Mouse (Mus musculus) stomach, postnatal 0 days (tissue): ENCODE measurements at regions not wholly inside any gene's neighbourhood (a gene's known extent, or its start where the extent isn't known, plus 50 kb on each side); places are given as distances from the start of the nearest gene placed in this dataset.
A peak's percentile ranks its signal among the peaks of the same experiment; 100 is the strongest.

Experiments
- ATAC-seq: fragments of 200-750 bp; cut with Nextera tagmentation; 2 replicates; pipeline ENCODE4 v1.8.0; 2017; ENCODE audit not compliant: low FRiP score, low TSS enrichment
- DNase-seq: peaks from one replicate; pipeline ENCODE4 v3.0.0-alpha.2; 2016; ENCODE audit warnings: low spot score
- H3K27ac ChIP-seq: fragments of 300-500 bp; sonication (generic); replicated peaks from 2 replicates; pipeline ENCODE4 v1.5.1; 2014; ENCODE audit warnings: mild to moderate bottlenecking, control low read depth
- H3K27me3 ChIP-seq: fragments of 300-500 bp; sonication (generic); 2 replicates; pipeline ENCODE4 v1.6.1; 2014; ENCODE audit warnings: low read length; ENCODE audit not compliant: control insufficient read depth, insufficient read depth
- H3K36me3 ChIP-seq: fragments of 300-500 bp; sonication (generic); 2 replicates; pipeline ENCODE4 v1.6.1; 2014; ENCODE audit warnings: low read length, mixed read lengths; ENCODE audit not compliant: control insufficient read depth, insufficient read depth
- H3K4me1 ChIP-seq: fragments of 300-500 bp; sonication (generic); replicated peaks from 2 replicates; pipeline ENCODE4 v1.6.1; 2014; ENCODE audit warnings: antibody characterized with exemption; ENCODE audit not compliant: control insufficient read depth, insufficient read depth
- H3K4me2 ChIP-seq: fragments of 300-500 bp; sonication (generic); replicated peaks from 2 replicates; pipeline ENCODE4 v1.6.1; 2014; ENCODE audit warnings: low read depth, mild to moderate bottlenecking, control low read depth, moderate library complexity
- H3K4me3 ChIP-seq: fragments of 300-500 bp; sonication (generic); 2 replicates; pipeline ENCODE4 v1.5.1; 2014; ENCODE audit warnings: low read depth, low read length, control low read depth
- H3K9ac ChIP-seq: fragments of 300-500 bp; sonication (generic); 2 replicates; pipeline ENCODE4 v1.6.1; 2014; ENCODE audit warnings: mild to moderate bottlenecking, low read length, control low read depth, mixed read lengths
- H3K9me3 ChIP-seq: fragments of 300-500 bp; sonication (generic); 2 replicates; pipeline ENCODE4 v1.6.1; 2016; ENCODE audit warnings: low read length; ENCODE audit not compliant: control insufficient read depth
- CTCF ChIP-seq: IDR thresholded peaks from 2 replicates; pipeline ENCODE4 v1.5.1; 2016; ENCODE audit warnings: antibody characterized with exemption, low read depth, mild to moderate bottlenecking, moderate library complexity
- EP300 ChIP-seq: optimal IDR thresholded peaks from 2 replicates; pipeline ENCODE3; 2016; ENCODE audit warnings: antibody characterized with exemption
- WGBS: fragments of 180-500 bp; shearing (Covaris S2); extraction: QIAGEN DNeasy Blood & Tissue Kit; methylation state at CpG from one replicate; pipeline ENCODE4 v1.1.7; 2014; 5-methylcytosine and 5-hydroxymethylcytosine counted together

- no peak overlapping the region for H3K9ac ChIP-seq
Observed at GRCm38 (mm10) chr13:117334125-117334524, 113.2 kb upstream of the Gm17509 start.

GRCm38 (mm10) chr13:117334539-117334938 is 113.7 kb upstream of the Gm17509 start:
- Histone ChIP-seq H3K27me3 (no peaks in the 10 kb centered on the region), H3K4me3 (no peak overlapping the region), H3K9me3 (no peaks in the 10 kb centered on the region), H3K4me1 (no peaks in the 10 kb centered on the region), H3K27ac (no peak overlapping the region), H3K36me3 (no peaks in the 10 kb centered on the region), H3K9ac (no peak overlapping the region), H3K4me2 (no peak overlapping the region)
- ATAC-seq = no peak
- DNase-seq = no peak
- TF ChIP-seq EP300 (no peak), CTCF (no peak)
- 83% methylated on average over 5 of the region's 5 CpGs for WGBS

More at GRCm38 (mm10) chr13:117334125-117334524, 113.2 kb upstream of the Gm17509 start:
- TF ChIP-seq EP300 (no peak), CTCF (peak; percentile 76)
- Histone ChIP-seq H3K4me3 (no peak overlapping the region), H3K9me3 (no peaks in the 10 kb centered on the region), H3K4me2 (no peak overlapping the region), H3K36me3 (no peaks in the 10 kb centered on the region), H3K27ac (no peak overlapping the region), H3K27me3 (no peaks in the 10 kb centered on the region), H3K4me1 (no peaks in the 10 kb centered on the region)
- whole genome bisulfite sequencing = 15% methylated on average over 1 of the region's 1 CpGs
- DNase-seq = no peak
- no peak for ATAC-seq

- WGBS = 51% methylated on average over 4 of the region's 4 CpGs
- H3K36me3 ChIP-seq = no peaks in the 10 kb centered on the region
- no peak for ATAC-seq
- H3K4me1 ChIP-seq = no peaks in the 10 kb centered on the region
- no peak overlapping the region for H3K27ac ChIP-seq
- DNase-seq = no peak
- no peak overlapping the region for H3K4me2 ChIP-seq
- no peak for TF ChIP-seq CTCF
- no peak for TF ChIP-seq EP300
- no peaks in the 10 kb centered on the region for H3K27me3 ChIP-seq
- no peaks in the 10 kb centered on the region for H3K9me3 ChIP-seq
- H3K4me3 ChIP-seq = no peak overlapping the region
- H3K9ac ChIP-seq = no peak overlapping the region
Observed at GRCm38 (mm10) chr13:117381086-117381595, 160.3 kb upstream of the Gm17509 start.

GRCm38 (mm10) chr13:117383480-117384137 is 162.7 kb upstream of the Gm17509 start:
- no peaks in the 10 kb centered on the region for H3K9me3 ChIP-seq
- no peaks in the 10 kb centered on the region for H3K36me3 ChIP-seq
- DNase-seq (no peak), ATAC-seq (no peak)
- no peak overlapping the region for H3K27ac ChIP-seq
- no peaks in the 10 kb centered on the region for H3K4me1 ChIP-seq
- TF ChIP-seq CTCF (no peak), EP300 (no peak)
- no peaks in the 10 kb centered on the region for H3K27me3 ChIP-seq
- no peak overlapping the region for H3K4me2 ChIP-seq
- H3K9ac ChIP-seq = no peak overlapping the region
- no peak overlapping the region for H3K4me3 ChIP-seq
- WGBS = 81% methylated on average over 12 of the region's 12 CpGs

DNA sequence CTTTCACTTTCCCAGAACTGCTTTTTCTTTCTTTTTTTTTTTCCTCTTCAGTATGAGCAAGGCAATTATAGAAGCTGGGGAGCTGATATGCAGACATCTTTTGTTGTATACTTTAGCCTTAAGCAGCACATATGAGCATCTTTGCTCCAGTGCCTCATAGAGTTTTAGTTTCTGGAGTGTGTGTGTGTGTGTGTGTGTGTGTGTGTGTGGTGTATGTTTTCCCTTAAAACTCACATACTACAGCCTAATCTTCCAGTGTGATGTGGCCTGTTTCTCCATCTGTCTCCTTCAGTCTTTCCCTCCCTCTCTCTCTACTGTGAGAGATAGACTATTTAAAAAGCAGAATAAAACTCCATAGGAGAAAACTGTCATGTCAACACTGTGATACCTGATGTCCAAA is 169.4 kb upstream of the Gm17509 start:
- H3K27ac ChIP-seq = no peak overlapping the region
- no peaks in the 10 kb centered on the region for H3K36me3 ChIP-seq
- no peaks in the 10 kb centered on the region for H3K27me3 ChIP-seq
- ATAC-seq = no peak
- no peak overlapping the region for H3K4me3 ChIP-seq
- no peak overlapping the region for H3K9ac ChIP-seq
- DNase-seq = no peak
- no peaks in the 10 kb centered on the region for H3K9me3 ChIP-seq
- H3K4me2 ChIP-seq = no peak overlapping the region
- H3K4me1 ChIP-seq = no peaks in the 10 kb centered on the region
- TF ChIP-seq CTCF (no peak), EP300 (no peak)

- Histone ChIP-seq H3K9me3 (no peaks in the 10 kb centered on the region), H3K27ac (no peak overlapping the region), H3K27me3 (no peaks in the 10 kb centered on the region), H3K9ac (no peak overlapping the region), H3K36me3 (no peaks in the 10 kb centered on the region), H3K4me3 (no peak overlapping the region), H3K4me2 (no peak overlapping the region), H3K4me1 (no peaks in the 10 kb centered on the region)
- DNase-seq = no peak
- no peak for TF ChIP-seq CTCF
- no peak for TF ChIP-seq EP300
- ATAC-seq = no peak
- WGBS = 9% methylated on average over 1 of the region's 1 CpGs
Observed at GRCm38 (mm10) chr13:117393488-117393887, 172.6 kb upstream of the Gm17509 start.
